In the genomic region with DNA sequence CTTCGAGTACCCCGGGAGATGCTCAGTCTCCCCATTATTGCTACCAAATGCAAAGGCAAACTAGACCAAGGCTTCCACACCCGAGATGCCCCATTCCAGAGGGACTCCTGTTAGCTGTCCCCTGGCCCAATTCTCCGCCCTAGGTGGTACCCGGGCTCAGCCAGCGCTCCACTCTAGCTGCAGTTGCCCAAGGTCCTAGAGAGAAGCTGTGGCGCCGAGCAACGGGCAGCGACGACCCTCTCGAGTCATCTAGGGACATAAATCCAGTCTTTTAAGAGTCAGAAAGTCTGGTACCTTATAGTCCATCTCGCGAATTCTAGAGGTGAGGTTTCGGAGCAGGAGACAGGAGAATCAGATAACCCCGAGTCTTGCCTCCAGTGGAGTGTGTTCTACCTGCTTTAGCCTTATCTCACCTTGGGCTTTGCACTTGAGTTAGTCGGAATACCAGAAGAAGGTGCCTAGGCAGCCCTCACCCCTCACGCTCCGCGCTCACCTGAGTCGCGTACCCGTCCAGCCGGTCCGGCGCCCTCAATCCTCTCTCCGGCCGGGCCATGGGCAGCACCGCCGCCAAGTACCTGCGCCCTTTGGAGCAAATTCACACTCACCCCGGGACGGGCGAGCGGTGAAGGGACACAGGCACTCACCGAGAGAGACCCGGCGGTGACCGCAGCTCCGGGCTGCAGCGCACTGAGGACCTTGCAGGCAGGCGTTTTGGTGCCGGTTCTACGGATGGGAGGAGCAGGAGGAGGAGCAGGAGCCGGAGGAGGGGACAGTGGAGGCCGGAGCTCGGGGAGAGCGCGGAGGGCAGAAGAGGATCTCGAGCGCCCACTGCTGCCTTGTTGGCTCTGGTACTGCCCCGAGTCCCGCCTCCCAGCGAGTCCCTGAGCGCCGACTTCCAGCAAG, we compare ENCODE assay signal across 8 mouse cellular contexts.
DNase-seq lines count a peak whose midpoint lies in the region; ATAC-seq and TF ChIP-seq lines count a peak whose summit lies in the region.

No protein-coding gene starts in this region.

- H3K4me2 ChIP-seq in hindbrain, embryonic 16.5 days (ENCODE audit: low read length), result peak overlapping the region; percentile 88

- no peaks in the 10 kb centered on the region for H3K27me3 ChIP-seq in hindbrain, embryonic 16.5 days (replicated peaks; ENCODE audit: control insufficient read depth, insufficient read depth, low read length)

- peak overlapping the region; percentile 85 for H3K4me3 ChIP-seq in gastrocnemius, adult 2 months
- peak overlapping the region; percentile 89 for H3K4me3 ChIP-seq in hindbrain, embryonic 16.5 days (ENCODE audit: low read length)
- H3K4me3 ChIP-seq in left cerebral cortex, adult 2 months, result peak overlapping the region; percentile 83

- peak; percentile 98 for ATAC-seq in hindbrain, embryonic 16.5 days

- no peaks in the 10 kb centered on the region for H3K36me3 ChIP-seq in hindbrain, embryonic 16.5 days (ENCODE audit: control insufficient read depth, insufficient read depth, low read length)

- DNase-seq in R1 (ENCODE audit: low read depth, low spot score), result peak; percentile 90
- DNase-seq in cerebellum, postnatal 36 days, result peak; percentile 94 to 95
- DNase-seq in gastrocnemius, adult 2 months, result peak; percentile 88
- DNase-seq in left cerebral cortex, adult 2 months (ENCODE audit: extremely low spot score in 1 of 2, low spot score in 2 of 2), result peak; percentile 90 to 91
- peak; percentile 91 for DNase-seq in lung, postnatal 4 days
- DNase-seq in retina, postnatal 1 day, result peak; percentile 92
- peak; percentile 51 for DNase-seq in thymus, postnatal 4 days

- no peaks in the 10 kb centered on the region for H3K9me3 ChIP-seq in hindbrain, embryonic 16.5 days (ENCODE audit: control insufficient read depth, low read length)

- peak; percentile 75 for TF ChIP-seq CTCF in gastrocnemius, adult 2 months (IDR thresholded peaks at IDR 0.05)
- peak; percentile 83 for TF ChIP-seq CTCF in left cerebral cortex, adult 2 months (IDR thresholded peaks at IDR 0.05)

- WGBS in hindbrain, embryonic 16.5 days, result under 1% methylated on average over 56 of the region's 56 CpGs

- H3K4me1 ChIP-seq in hindbrain, embryonic 16.5 days (ENCODE audit: control insufficient read depth, insufficient read depth, low read depth, low read length), result peaks cover 7% of the 10 kb centered on the region; the same call in 1 of the 2 replicates

- intact Hi-C loops in gastrocnemius, adult 2 months (cut with DNase I), result no loop called here
- intact Hi-C loops in left cerebral cortex, adult 2 months (cut with DNase I), result loop anchor here (2.0 to 10.0 kb wide), 6 partner anchors 158 to 1311 kb away; no protein-coding TSS in a partner anchor

- H3K9ac ChIP-seq in hindbrain, embryonic 16.5 days (ENCODE audit: low read depth, low read length), result peak overlapping the region; percentile 90

- peak overlapping the region; percentile 74 for H3K27ac ChIP-seq in gastrocnemius, adult 2 months
- peak overlapping the region; percentile 81 for H3K27ac ChIP-seq in hindbrain, embryonic 16.5 days (ENCODE audit: low read depth, low read length)
- peak overlapping the region; percentile 95 for H3K27ac ChIP-seq in left cerebral cortex, adult 2 months

Comparison
In these comparisons a context has a peak if more than half of its experiments do, and no peak if none do; other contexts are left out.
1. Peak in every context shown above with its lines: DNase-seq, ATAC-seq, H3K4me3 ChIP-seq and H3K27ac ChIP-seq.